Mouse (Mus musculus) R1 (cell line): ENCODE data around the gene Scpep1.
"Not testable (repeated sequence)": the region's sequence is repeated elsewhere in the genome, so short reads cannot be mapped to it uniquely, and the experiment has no call there.

Source experiments
- DNase-seq: peaks from one replicate; pipeline ENCODE4 v3.0.0-alpha.2; 2018; ENCODE audit warnings: low read depth, low spot score

Scpep1 gene

GRCm38 (mm10) chr11:88926566-88926965, 28.7 kb downstream of the Scpep1 start:
- no peak for DNase-seq

GRCm38 (mm10) chr11:88909388-88910036, 45.8 kb downstream of the Scpep1 start:
- DNase-seq = no peak

GRCm38 (mm10) chr11:88908557-88909211, 46.6 kb downstream of the Scpep1 start:
- peak; percentile 82 for DNase-seq

- DNase-seq = no peak
Measured at GRCm38 (mm10) chr11:88907886-88908285, 47.4 kb downstream of the Scpep1 start.

- peak; percentile 90 for DNase-seq
Measured at GRCm38 (mm10) chr11:88905621-88906020, 49.6 kb downstream of the Scpep1 start.

- no peak for DNase-seq
Measured at GRCm38 (mm10) chr11:88904080-88904479, 51.2 kb downstream of the Scpep1 start.

GRCm38 (mm10) chr11:88902762-88903161, 52.5 kb downstream of the Scpep1 start:
- DNase-seq = no peak

- no peak for DNase-seq
Measured at GRCm38 (mm10) chr11:88901341-88901802, 53.9 kb downstream of the Scpep1 start.

- no peak for DNase-seq
Measured at GRCm38 (mm10) chr11:88899561-88899960, 55.7 kb downstream of the Scpep1 start.

- no peak for DNase-seq
Measured at GRCm38 (mm10) chr11:88898380-88898763, 56.9 kb downstream of the Scpep1 start.

GRCm38 (mm10) chr11:88897624-88898379, 57.5 kb downstream of the Scpep1 start:
- peak; percentile 91 for DNase-seq

- DNase-seq = not testable (repeated sequence)
Measured at GRCm38 (mm10) chr11:88895800-88896232, 59.4 kb downstream of the Scpep1 start.

GRCm38 (mm10) chr11:88895235-88895634, 60.0 kb downstream of the Scpep1 start:
- DNase-seq = not testable (repeated sequence)

- DNase-seq = not testable (repeated sequence)
Measured at GRCm38 (mm10) chr11:88894279-88894678, 61.0 kb downstream of the Scpep1 start.

GRCm38 (mm10) chr11:88893501-88893900, 61.8 kb downstream of the Scpep1 start:
- not testable (repeated sequence) for DNase-seq

GRCm38 (mm10) chr11:88892789-88893188, 62.5 kb downstream of the Scpep1 start:
- DNase-seq = not testable (repeated sequence)

- not testable (repeated sequence) for DNase-seq
Measured at GRCm38 (mm10) chr11:88891921-88892561, 63.2 kb downstream of the Scpep1 start.

- DNase-seq = not testable (repeated sequence)
Measured at GRCm38 (mm10) chr11:88891446-88891845, 63.8 kb downstream of the Scpep1 start.

GRCm38 (mm10) chr11:88890904-88891303, 64.4 kb downstream of the Scpep1 start:
- DNase-seq = not testable (repeated sequence)

GRCm38 (mm10) chr11:88888996-88889395, 66.3 kb downstream of the Scpep1 start:
- DNase-seq = peak; percentile 57

GRCm38 (mm10) chr11:88884376-88885065, 70.7 kb downstream of the Scpep1 start:
- DNase-seq = no peak
